Mouse (Mus musculus) retina, adult 2 months (tissue): ENCODE results near the gene Pigu.

Source experiments
- DNase-seq: peaks from one replicate; pipeline ENCODE4 v3.0.0-alpha.2; 2012; ENCODE audit warnings: low read depth, low spot score

Gene Pigu

DNA sequence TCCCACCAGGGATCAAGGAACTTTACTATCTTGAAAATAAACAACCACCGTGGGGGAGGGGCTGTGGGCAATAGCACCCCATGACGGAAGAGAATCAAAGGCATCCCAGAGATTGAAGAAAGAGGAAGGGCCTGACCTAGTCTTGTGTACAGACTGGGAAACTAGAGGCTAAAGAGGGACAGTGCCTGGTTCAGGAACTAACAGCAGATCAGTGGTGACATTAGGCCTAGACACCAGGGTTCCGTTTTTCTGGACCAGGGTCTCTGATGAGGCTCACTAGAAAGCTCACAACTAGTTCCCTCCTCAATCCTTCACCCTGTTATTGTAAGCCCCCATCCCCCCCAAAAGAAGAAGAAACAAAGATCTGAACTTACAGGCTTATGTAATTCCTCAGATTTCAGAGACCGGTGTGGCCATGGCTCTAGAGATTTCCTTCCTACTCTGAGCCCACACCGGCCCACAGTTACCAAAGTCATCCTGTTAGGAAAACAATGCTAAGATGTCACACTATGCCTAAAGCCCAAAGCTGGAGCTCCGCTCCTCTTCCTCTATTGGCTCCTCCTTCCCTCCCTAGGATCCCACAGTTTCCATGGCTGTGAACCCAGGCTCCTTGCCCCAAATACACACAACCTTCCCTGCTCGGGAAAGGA, 10.5 kb upstream of the Pigu start:
- no peak for DNase-seq

DNA sequence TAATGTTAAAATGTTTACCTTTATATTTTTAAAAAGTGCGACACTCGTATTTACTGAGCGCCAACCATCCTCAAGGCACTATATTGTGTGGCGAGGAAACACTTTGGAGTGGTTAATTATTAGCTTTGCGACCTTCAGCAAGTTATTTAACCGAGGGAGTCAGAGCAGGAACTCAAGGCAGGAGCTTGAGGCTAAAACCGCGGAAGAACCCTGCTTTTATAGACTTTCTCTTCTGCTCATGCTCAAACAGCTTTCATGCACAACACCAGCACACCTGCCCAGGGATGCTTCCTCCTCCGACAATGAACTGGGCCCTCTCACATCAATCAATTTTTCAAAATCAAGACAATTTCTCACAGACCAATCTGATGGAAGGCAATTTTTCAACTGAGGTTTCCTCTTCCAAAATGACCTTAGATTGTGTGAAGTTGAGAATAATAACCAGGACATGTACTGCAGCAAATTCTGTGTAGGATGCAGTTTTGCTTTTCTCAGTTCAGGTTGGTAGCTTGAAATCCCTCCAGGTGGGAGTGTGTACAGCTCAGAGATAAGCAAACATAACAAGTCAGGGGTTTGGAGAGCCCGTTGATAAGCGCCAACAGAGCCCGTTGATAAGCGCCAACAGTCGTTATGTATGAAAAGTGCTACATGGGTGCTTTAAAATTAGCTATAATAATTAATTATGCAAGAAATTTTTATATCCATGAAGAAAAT, 613 bp upstream of the Pigu start:
- no peak for DNase-seq

DNA sequence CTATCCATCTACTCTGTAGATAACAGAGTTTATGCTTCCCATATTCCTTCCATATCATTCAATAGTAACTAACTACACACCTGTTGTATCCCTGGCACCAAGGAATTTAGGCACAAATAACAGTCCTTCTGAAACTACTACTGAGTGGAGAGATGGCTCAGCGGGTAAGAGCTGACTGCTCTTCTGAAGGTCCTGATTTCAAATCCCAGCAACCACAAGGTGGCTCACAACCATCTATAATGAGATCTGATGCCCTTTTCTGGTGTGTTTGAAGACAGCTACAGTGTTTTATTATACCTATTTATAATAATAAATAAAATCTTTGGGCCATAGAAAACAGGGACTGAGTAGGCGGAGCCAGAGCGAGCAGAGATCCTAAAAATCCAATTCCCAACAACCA, 2.8 kb downstream of the Pigu start:
- no peak for DNase-seq

GRCm38 (mm10) chr2:155346670-155347069, 10.6 kb downstream of the Pigu start:
- DNase-seq: no peak

GRCm38 (mm10) chr2:155340166-155340565, 17.1 kb downstream of the Pigu start:
- DNase-seq: no peak

DNA sequence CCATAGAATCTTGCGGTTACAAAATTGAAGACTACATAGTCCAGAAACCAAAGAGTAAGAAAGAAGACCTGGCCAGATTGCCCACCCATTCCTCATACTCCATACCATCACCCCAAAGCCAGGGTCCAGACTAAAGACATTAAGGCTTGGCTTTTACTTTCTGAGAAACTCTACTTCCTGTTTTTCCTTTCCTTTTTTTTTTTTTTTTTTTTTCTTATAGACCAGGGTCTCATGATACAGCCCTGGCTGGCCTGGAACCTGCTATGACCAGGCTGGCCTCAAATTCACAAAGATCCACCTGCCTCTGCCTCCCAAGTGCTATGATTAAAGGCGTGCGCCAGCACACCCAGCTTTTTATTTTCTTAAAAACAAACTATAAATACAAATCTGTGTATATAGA, 21.0 kb downstream of the Pigu start:
- no peak for DNase-seq

- DNase-seq: no peak
Observed at GRCm38 (mm10) chr2:155335231-155335630, 22.0 kb downstream of the Pigu start.

GRCm38 (mm10) chr2:155333421-155333820, 23.8 kb downstream of the Pigu start:
- DNase-seq: no peak

GRCm38 (mm10) chr2:155331351-155331750, 25.9 kb downstream of the Pigu start:
- no peak for DNase-seq

DNA sequence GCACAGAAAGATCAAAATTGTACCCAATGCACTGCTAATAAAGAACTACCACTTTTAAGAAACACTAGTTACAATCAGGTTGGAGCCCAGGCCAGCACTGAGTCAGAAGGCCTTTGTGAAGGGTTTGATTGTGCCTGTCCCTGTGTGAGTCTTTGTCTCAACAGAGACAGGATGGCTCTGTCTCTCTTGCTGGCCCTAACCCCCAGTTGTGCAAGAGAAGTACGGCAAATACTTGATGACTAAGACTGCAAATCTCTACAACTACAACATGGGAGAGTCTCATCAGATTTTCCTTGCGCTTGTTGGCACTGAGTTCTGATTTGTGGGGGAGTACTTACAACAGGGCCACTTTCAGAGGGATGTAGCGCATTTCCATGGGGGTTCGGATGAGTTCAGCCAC, 26.4 kb downstream of the Pigu start:
- no peak for DNase-seq

DNA sequence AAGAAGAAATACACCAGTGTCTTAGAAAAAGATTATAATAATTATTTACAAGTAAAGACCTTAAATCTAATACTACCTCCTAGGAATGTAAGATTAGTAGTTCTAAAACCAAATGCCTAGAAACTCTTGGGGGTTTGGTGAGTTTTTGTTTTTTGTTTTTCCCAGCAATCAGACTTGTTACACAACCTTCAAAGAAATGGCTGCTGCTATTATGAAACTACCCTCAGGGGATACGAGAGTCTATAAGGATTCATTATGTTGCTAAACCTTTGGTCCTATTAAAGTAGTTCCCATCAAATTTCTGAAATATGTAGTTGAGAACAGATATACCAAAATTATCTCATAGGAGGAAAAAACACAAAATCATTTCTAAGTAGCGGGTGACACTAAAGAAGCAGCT, 27.5 kb downstream of the Pigu start:
- no peak for DNase-seq

- DNase-seq: no peak
Observed at GRCm38 (mm10) chr2:155328906-155329305, 28.3 kb downstream of the Pigu start.

DNA sequence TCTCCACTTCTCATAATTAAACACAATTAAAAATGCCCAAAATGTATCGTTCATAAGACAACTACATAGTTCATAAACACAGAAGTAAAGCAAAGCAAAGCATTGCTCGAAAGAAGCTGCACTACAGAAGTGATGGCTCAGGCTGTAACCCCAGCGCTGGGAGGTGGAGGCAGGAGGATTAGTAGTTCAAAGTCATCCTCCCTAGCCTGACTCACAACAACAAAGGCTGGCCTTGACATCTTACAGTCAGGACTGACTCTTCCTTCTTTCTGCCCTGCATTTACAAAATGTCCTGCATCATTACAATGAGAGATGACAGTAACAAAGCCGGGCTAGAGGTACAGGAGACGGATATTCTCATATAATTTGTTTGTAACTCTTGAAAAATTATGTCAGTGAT, 29.3 kb downstream of the Pigu start:
- DNase-seq: no peak

DNA sequence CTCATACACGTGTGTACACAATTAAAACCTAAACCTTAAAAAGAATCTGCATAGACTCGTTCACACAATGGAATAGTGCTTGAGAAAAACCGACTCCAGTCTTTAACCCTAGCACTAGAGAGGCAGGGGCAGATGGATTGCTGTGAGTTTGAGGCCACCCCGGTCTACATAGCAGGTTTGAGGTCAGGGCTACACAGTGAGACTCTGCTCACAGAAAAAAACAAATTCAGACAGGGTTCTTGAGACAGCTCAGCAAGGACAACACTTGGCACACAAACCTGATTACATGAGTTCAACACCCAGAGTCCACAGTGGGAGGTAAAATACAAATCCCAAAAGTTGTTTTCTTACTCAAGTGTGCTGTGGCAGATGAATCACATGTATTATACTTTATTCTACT, 31.2 kb downstream of the Pigu start:
- DNase-seq: no peak

- DNase-seq: no peak
Observed at GRCm38 (mm10) chr2:155320596-155320995, 36.6 kb downstream of the Pigu start.

- DNase-seq: no peak
Observed at GRCm38 (mm10) chr2:155318618-155319017, 38.6 kb downstream of the Pigu start.

- no peak for DNase-seq
Observed at GRCm38 (mm10) chr2:155313671-155314070, 43.6 kb downstream of the Pigu start.

DNA sequence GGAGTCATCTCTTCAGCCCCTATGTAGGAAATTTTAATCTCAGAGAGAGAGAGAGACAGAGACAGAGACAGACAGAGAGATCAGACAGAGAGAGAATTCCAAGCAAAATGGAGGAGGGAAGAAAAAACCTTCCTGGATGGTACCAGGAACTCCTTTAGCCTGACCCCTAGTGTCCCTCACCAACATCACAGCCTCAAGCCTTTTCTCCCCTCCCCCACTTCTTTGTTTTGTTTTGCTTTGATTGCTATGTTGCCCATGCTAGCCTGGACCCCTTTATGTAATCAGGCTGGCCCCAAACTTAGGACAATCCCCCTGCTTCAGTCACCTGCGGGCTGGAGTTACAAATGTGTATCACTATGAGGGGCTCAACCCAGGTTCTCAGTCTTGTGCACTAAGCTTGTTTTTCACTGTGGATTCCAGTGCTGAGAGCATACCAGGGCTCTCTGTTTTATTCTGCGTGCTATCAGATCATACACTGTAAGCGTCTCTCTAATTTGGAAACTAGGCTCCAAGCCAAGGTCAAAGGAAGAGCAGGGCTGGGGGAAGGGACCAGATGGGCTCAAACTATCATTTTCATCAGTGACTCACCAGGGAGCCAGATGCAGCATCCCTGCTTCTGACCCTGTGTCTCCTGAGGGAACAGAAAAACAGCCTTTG, 48.2 kb downstream of the Pigu start:
- peak; percentile 16 for DNase-seq

GRCm38 (mm10) chr2:155299563-155299962, 57.7 kb downstream of the Pigu start:
- DNase-seq: no peak

DNA sequence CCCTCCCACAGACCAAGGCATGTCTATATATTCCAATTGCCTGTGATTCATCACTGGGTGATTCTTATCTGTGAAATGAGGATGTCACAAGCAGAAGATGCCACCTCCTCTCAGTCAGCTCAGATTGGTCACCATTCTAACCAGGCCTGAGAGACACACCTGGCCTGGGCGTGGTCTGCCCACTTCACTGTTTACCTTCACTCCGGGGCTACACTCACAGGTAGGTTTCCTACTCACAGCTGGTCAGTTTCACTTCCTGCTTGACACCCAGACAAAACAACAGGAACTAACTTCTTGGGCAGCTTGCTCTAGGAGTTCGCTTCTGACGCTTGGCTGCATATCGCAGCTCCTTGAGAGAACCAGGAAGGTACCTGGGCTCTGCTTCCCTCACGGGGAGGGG, 61.8 kb downstream of the Pigu start:
- DNase-seq: no peak

DNA sequence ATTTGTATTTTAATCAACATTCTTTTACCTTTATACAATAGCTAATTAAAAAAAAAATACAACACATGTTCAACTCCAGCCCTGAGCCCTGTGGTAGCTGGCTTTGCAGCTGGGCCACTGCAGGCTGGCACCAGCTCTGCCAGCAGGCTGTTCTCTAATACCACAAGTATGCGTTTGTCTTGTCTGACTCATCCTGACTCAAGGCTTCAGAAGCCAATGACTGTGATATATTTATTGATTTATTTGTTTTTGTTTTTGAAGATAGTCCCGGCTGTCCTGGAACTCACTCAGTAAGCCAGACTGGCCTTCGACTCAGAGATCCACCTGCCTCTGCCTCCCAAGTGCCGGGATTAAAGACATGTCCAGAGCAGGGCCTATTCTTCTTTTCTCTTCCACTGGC, 63.3 kb downstream of the Pigu start:
- DNase-seq: no peak

GRCm38 (mm10) chr2:155293382-155293781, 63.8 kb downstream of the Pigu start:
- DNase-seq: no peak

GRCm38 (mm10) chr2:155290066-155290465, 67.2 kb downstream of the Pigu start:
- DNase-seq: no peak
